In the genomic region with DNA sequence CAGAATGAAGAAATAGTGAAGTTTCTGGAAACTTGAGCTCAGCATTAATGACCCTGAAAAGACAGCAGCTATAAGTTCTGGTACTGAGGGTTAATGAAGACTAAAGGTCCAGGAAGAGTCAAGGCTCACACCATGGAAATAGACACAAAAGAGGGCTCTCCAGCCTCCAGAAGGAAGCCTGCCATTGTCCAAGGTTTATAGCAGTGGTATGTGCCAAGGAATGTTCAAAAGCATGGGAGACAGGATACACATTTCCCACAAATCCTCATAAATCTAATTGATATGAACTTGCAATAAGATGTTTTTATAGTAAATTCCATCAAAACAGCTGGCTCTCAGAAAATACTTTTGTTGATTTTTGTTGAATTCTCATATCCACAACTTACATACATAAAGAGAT, we compare ENCODE assay signal across 18 mouse cellular contexts.
"Had no signal": no experiment of that assay in that cellular context is flagged by ENCODE, and none has a peak within 500 bp of the region (broad histone marks: within the 10 kb centered on the region; RNA-seq: fewer than 3 reads in every experiment).

No protein-coding gene starts in this region.

- H3K27me3 ChIP-seq: midbrain, embryonic 12.5 days; neural tube, embryonic 13.5 days; neural tube, embryonic 15.5 days had no signal

- H3K4me1 ChIP-seq: midbrain, embryonic 10.5 days; midbrain, embryonic 12.5 days; neural tube, embryonic 13.5 days; neural tube, embryonic 15.5 days had no signal

- H3K9me3 ChIP-seq: midbrain, embryonic 10.5 days; midbrain, embryonic 12.5 days; neural tube, embryonic 13.5 days; neural tube, embryonic 15.5 days had no signal

- H3K4me3 ChIP-seq: midbrain, embryonic 10.5 days; midbrain, embryonic 12.5 days; myocyte; neural tube, embryonic 13.5 days; neural tube, embryonic 15.5 days had no signal

- H3K27ac ChIP-seq: midbrain, embryonic 10.5 days; midbrain, embryonic 12.5 days; neural tube, embryonic 13.5 days; neural tube, embryonic 15.5 days had no signal

- H3K36me3 ChIP-seq: midbrain, embryonic 10.5 days; midbrain, embryonic 12.5 days; neural tube, embryonic 13.5 days; neural tube, embryonic 15.5 days had no signal

- ATAC-seq: midbrain, embryonic 16.5 days had no signal

- DNase-seq: lung, embryonic 14.5 days; lung, postnatal 10 days; lung, postnatal 4 days; midbrain, embryonic 14.5 days; retina, postnatal 1 day; right cerebral cortex, adult 18-20 months; right cerebral cortex, postnatal 25 days; right cerebral cortex, postnatal 4 days; spleen, adult 18-20 months; thymus, adult 18-20 months; thymus, postnatal 14 days; thymus, postnatal 36 days had no signal

- H3K4me2 ChIP-seq: lung, embryonic 14.5 days; midbrain, embryonic 12.5 days; neural tube, embryonic 13.5 days; neural tube, embryonic 15.5 days had no signal

- H3K9ac ChIP-seq: lung, embryonic 14.5 days; midbrain, embryonic 12.5 days; neural tube, embryonic 13.5 days; neural tube, embryonic 15.5 days had no signal
